Mouse (Mus musculus): ENCODE results near the gene Larp7. TPM values are rescaled to one million over a fixed set of nuclear protein-coding genes. Genes with fewer than 3 reads are reported as not detected.

The Larp7 gene
- total and polyA plus RNA-seq, 3 experiments, result 2.6 to 23.4 (median 21.6) TPM

DNA sequence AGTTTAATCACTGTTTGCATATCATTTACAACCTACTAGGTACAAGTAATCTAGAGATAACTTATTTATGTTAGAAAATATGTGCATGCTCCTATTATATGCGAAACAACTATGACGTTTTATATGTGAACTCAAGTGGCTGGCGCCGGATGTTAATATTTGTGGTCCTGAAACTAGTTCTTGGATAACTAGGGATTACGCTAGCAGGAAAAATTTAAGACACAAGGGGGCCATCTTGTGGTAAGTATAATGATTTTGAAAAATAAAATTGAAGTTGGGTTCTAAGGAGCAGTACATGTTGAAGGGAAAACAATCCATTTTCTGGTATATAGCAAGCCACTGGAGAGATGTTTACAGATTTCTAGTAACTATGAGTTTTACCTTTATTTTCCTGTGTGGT is 1.6 kb upstream of the Larp7 start:
- Histone ChIP-seq H3K9ac (ENCODE audit: low read depth, low read length) (no peak overlapping the region), H3K36me3 (ENCODE audit: control insufficient read depth, insufficient read depth, low read length) (no peaks in the 10 kb centered on the region), H3K79me2 (replicated peaks; ENCODE audit: control insufficient read depth, insufficient read depth, low read length) (no peaks in the 10 kb centered on the region), H3K27ac (no peak overlapping the region), H3K4me1 (ENCODE audit: control insufficient read depth, insufficient read depth, low read length) (peaks cover 1% of the 10 kb centered on the region; the same call in 1 of the 2 replicates), H3K27me3 (ENCODE audit: control insufficient read depth, insufficient read depth, low read length) (no peaks in the 10 kb centered on the region), H3K4me3 (no peak overlapping the region)
- no peak for DNase-seq
- intact Hi-C loops (cut with DNase I), result loop anchor here (5.0 to 10.0 kb wide), 4 partner anchors 232 to 360 kb away; partner anchors contain the start of genes Ap1ar and Fam241a
- WGBS, result 28% methylated on average over 5 of the region's 5 CpGs
- TF ChIP-seq CTCF (IDR thresholded peaks at IDR 0.05) (peak; percentile 49), POLR2A (IDR thresholded peaks at IDR 0.05; ENCODE audit: insufficient read depth, low read depth, low read length) (no peak)

DNA sequence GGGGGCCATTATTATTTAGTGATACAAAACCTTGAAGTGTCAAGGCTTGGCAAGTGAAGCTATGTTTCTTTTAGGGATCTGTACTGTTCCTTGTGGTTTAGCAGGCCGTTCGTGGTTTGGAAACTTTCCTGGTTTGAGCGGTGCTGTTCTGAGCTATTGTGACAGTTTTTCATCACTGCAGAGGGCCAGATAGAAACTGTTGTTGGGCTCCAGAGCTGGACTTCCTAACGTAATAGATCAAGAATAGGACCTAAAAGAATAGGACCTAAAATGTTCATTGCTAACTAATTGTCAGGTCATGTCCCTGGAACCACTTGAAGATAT is 533 bp upstream of the Larp7 start:
- Histone ChIP-seq H3K27me3 (ENCODE audit: control insufficient read depth, insufficient read depth, low read length) (no peaks in the 10 kb centered on the region), H3K4me3 (peak overlapping the region; percentile 91), H3K4me1 (ENCODE audit: control insufficient read depth, insufficient read depth, low read length) (peaks cover 1% of the 10 kb centered on the region; the same call in 1 of the 2 replicates), H3K79me2 (replicated peaks; ENCODE audit: control insufficient read depth, insufficient read depth, low read length) (no peaks in the 10 kb centered on the region), H3K9ac (ENCODE audit: low read depth, low read length) (peak overlapping the region; percentile 63; the same call in 1 of the 2 replicates), H3K27ac (peak overlapping the region; percentile 95), H3K36me3 (ENCODE audit: control insufficient read depth, insufficient read depth, low read length) (no peaks in the 10 kb centered on the region)
- TF ChIP-seq EP300 (IDR thresholded peaks at IDR 0.05; ENCODE audit: insufficient read depth, low read depth, low read length), result no peak
- TF ChIP-seq POLR2A (IDR thresholded peaks at IDR 0.05; ENCODE audit: insufficient read depth, low read depth, low read length), result no peak
- no peak for TF ChIP-seq CTCF (IDR thresholded peaks at IDR 0.05)
- intact Hi-C loops (cut with DNase I), result loop anchor here (5.0 to 10.0 kb wide), 4 partner anchors 231 to 359 kb away; partner anchors contain the start of genes Ap1ar and Fam241a
- 1% methylated on average over 4 of the region's 4 CpGs for WGBS
- DNase-seq, result no peak

DNA sequence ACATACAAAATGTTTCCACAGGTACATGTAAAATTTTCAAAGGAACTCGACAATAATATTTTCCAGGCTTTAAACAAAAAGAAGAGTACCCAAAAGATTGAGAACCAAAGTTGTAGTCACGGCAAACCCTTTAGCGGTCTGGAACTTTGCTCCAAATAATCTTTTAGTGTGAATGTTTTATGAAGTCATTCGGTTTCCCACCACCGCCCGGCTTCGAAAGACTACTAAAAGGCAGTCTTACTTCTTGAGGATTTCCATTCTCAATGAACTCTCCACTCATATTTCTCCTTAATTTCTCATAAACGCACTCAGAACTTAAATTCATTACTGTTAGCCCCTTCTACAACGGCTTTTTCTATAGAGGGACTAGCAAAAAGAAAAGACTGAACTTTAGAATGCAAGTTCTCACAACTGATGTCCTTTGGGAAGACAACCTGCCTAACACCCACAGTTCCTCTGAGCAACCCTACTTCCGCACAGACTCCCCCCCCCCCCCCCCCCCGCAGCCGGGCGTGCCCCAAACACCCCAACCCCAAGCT is 646 bp downstream of the Larp7 start:
- H3K27ac ChIP-seq, result peak overlapping the region; percentile 95
- intact Hi-C loops (cut with DNase I), result loop anchor here (5.0 to 10.0 kb wide), 4 partner anchors 230 to 358 kb away; partner anchors contain the start of genes Ap1ar and Fam241a
- WGBS, result 2% methylated on average over 12 of the region's 13 CpGs
- H3K9ac ChIP-seq (ENCODE audit: low read depth, low read length), result peak overlapping the region; percentile 44; the same call in 1 of the 2 replicates
- TF ChIP-seq POLR2A (IDR thresholded peaks at IDR 0.05; ENCODE audit: insufficient read depth, low read depth, low read length), result no peak
- TF ChIP-seq EP300 (IDR thresholded peaks at IDR 0.05; ENCODE audit: insufficient read depth, low read depth, low read length), result no peak
- TF ChIP-seq CTCF (IDR thresholded peaks at IDR 0.05), result no peak
- no peaks in the 10 kb centered on the region; the same call in 1 of the 2 replicates for H3K79me2 ChIP-seq (replicated peaks; ENCODE audit: control insufficient read depth, insufficient read depth, low read length)
- no peaks in the 10 kb centered on the region for H3K27me3 ChIP-seq (ENCODE audit: control insufficient read depth, insufficient read depth, low read length)
- no peak for DNase-seq
- peak overlapping the region; percentile 91 for H3K4me3 ChIP-seq
- peaks cover 1% of the 10 kb centered on the region; the same call in 1 of the 2 replicates for H3K4me1 ChIP-seq (ENCODE audit: control insufficient read depth, insufficient read depth, low read length)
- H3K36me3 ChIP-seq (ENCODE audit: control insufficient read depth, insufficient read depth, low read length), result no peaks in the 10 kb centered on the region

DNA sequence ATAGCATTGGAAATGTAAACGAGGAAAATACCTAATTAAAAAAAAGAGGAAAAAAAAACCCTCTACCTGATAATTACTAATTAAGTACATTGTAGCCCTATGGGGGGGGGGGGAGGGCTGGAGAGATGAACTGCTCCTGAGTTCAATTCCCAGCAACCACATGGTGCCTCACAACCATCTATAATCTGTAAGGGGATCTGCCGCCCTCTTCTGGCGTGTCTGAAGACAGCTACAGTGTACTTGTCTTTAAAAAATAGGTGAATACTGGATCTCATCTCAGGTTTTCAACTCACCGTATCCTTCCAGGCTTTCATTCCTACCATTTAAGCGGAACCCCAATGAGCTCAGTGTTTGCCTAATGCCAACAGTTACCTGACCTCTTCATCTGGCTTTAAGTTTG is 5.3 kb downstream of the Larp7 start:
- Histone ChIP-seq H3K27ac (no peak overlapping the region), H3K27me3 (ENCODE audit: control insufficient read depth, insufficient read depth, low read length) (no peaks in the 10 kb centered on the region), H3K79me2 (replicated peaks; ENCODE audit: control insufficient read depth, insufficient read depth, low read length) (no peaks in the 10 kb centered on the region; the same call in 1 of the 2 replicates), H3K4me1 (ENCODE audit: control insufficient read depth, insufficient read depth, low read length) (0 out of 2 replicates have a peak, but pooled peaks cover 1% of the 10 kb centered on the region), H3K36me3 (ENCODE audit: control insufficient read depth, insufficient read depth, low read length) (no peaks in the 10 kb centered on the region), H3K4me3 (no peak overlapping the region), H3K9ac (ENCODE audit: low read depth, low read length) (no peak overlapping the region)
- WGBS, result 57% methylated on average over 5 of the region's 5 CpGs
- peak in 1 of 2 experiments; percentile 30 for DNase-seq
- TF ChIP-seq EP300 (IDR thresholded peaks at IDR 0.05; ENCODE audit: insufficient read depth, low read depth, low read length) (no peak), CTCF (IDR thresholded peaks at IDR 0.05) (peak; percentile 67)
- intact Hi-C loops (cut with DNase I), result loop anchor here (2.0 kb wide), 1 partner anchor 95 kb away; no protein-coding TSS in a partner anchor

DNA sequence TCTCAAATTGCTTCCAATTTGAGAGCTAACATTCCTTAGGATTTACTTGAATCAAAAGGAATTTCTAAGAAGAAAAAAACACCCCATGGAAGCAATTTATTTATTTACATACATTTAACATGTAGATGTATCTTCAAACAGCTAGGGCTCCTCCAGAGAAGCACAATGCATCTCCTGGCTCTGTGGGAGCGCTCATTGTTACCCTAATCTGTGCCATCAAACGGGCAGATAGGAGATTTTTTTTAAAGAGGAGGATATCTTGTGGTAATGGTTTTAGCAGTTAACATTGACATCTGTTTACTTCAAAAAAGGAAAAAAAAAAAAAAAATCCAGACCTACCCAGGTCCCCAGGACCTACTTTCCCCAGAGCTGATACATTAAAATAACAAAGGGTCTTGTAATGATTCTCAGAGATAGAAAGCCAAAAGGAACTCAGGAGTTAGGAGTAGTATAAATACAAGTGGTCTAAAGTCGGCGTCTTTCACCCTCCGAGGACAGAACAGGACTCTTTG is 8.5 kb downstream of the Larp7 start:
- no peaks in the 10 kb centered on the region for H3K27me3 ChIP-seq (ENCODE audit: control insufficient read depth, insufficient read depth, low read length)
- no peak for DNase-seq
- WGBS, result 44% methylated on average over 5 of the region's 5 CpGs
- H3K79me2 ChIP-seq (replicated peaks; ENCODE audit: control insufficient read depth, insufficient read depth, low read length), result no peaks in the 10 kb centered on the region; the same call in 1 of the 2 replicates
- no peaks in the 10 kb centered on the region for H3K4me1 ChIP-seq (ENCODE audit: control insufficient read depth, insufficient read depth, low read length)
- no peak overlapping the region for H3K9ac ChIP-seq (ENCODE audit: low read depth, low read length)
- H3K27ac ChIP-seq, result no peak overlapping the region
- intact Hi-C loops (cut with DNase I), result no loop called here
- H3K36me3 ChIP-seq (ENCODE audit: control insufficient read depth, insufficient read depth, low read length), result peaks cover 2% of the 10 kb centered on the region
- TF ChIP-seq POLR2A (IDR thresholded peaks at IDR 0.05; ENCODE audit: insufficient read depth, low read depth, low read length) (no peak), CTCF (IDR thresholded peaks at IDR 0.05) (no peak), EP300 (IDR thresholded peaks at IDR 0.05; ENCODE audit: insufficient read depth, low read depth, low read length) (no peak)
- no peak overlapping the region for H3K4me3 ChIP-seq

GRCm38 (mm10) chr3:127543976-127544375 is 9.2 kb downstream of the Larp7 start:
- Histone ChIP-seq H3K27ac (no peak overlapping the region), H3K9ac (ENCODE audit: low read depth, low read length) (no peak overlapping the region), H3K79me2 (replicated peaks; ENCODE audit: control insufficient read depth, insufficient read depth, low read length) (no peaks in the 10 kb centered on the region; the same call in 1 of the 2 replicates), H3K27me3 (ENCODE audit: control insufficient read depth, insufficient read depth, low read length) (no peaks in the 10 kb centered on the region), H3K4me3 (no peak overlapping the region), H3K4me1 (ENCODE audit: control insufficient read depth, insufficient read depth, low read length) (no peaks in the 10 kb centered on the region), H3K36me3 (ENCODE audit: control insufficient read depth, insufficient read depth, low read length) (peaks cover 2% of the 10 kb centered on the region)
- 86% methylated on average over 4 of the region's 4 CpGs for WGBS
- TF ChIP-seq POLR2A (IDR thresholded peaks at IDR 0.05; ENCODE audit: insufficient read depth, low read depth, low read length) (no peak), CTCF (IDR thresholded peaks at IDR 0.05) (no peak), EP300 (IDR thresholded peaks at IDR 0.05; ENCODE audit: insufficient read depth, low read depth, low read length) (no peak)
- intact Hi-C loops (cut with DNase I), result no loop called here
- no peak for DNase-seq
